Mouse (Mus musculus): ENCODE data around the gene Irf5.

DNA sequence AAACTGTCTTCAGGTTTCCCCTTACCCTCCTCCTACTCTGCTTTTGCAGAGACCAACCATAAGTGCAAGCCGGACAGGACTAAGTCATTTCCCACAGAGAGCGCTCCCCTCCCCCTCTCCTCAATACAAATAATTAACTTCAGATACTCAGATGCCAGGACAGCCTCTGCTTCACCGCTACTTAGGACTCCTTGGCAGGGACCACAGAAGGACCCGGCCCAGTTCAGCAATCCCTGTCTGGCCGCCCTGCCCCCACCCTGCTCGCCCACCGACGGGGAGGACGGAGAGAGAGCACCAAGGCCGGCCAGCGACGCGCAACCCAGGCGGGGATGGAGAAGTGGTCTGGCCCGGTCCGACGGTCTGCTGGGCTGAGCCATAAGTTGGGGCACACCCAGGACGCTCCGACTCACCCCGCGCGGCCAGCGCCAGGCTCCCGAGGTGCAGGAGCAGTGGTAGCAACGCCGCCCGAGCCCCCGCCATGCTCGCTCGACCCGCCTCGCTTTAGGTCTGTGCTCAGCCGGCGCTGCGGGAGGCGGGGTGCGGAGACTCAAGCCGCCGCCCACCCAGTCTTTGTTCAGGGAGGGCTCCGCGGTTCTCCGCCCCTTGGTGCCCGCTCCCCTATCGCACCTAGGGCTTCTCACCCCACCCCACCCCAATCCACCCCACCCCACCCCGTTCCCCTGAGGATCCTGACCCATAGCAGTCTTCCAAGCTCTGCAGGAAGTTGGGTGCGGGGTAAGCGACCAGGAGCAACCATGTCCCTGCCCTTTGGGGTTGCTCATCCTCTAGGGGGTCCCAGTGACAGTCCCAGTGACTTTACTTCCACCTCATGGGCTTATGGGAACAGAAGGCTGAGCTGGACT lies 18.7 kb upstream of the Irf5 start, which contains the start of gene Kcp:
- TF ChIP-seq CTCF (IDR thresholded peaks at IDR 0.05; ENCODE audit: low read depth) (no peak), EP300 (optimal IDR thresholded peaks at IDR 0.05) (no peak)
